Mouse (Mus musculus) left cerebral cortex, adult 8-10 months (tissue): ENCODE measurements at regions not wholly inside any gene's neighbourhood (a gene's known extent, or its start where the extent isn't known, plus 50 kb on each side); places are given as distances from the start of the nearest gene placed in this dataset.
"Not testable (repeated sequence)": the region's sequence is repeated elsewhere in the genome, so short reads cannot be mapped to it uniquely, and the experiment has no call there.

Experiments
- DNase-seq, 2 experiments: peaks; one replicate each; pipeline ENCODE4 v3.0.0; 2022; ENCODE audit warnings: low spot score in 2 of 2

GRCm38 (mm10) chr6:22523582-22524234 lies 167.7 kb upstream of the Fam3c start:
- DNase-seq, result no peak

- DNase-seq, result no peak
Observed at GRCm38 (mm10) chr6:22506871-22507270, 150.8 kb upstream of the Fam3c start.

- DNase-seq, result no peak
Observed at GRCm38 (mm10) chr6:22497306-22497705, 141.3 kb upstream of the Fam3c start.

GRCm38 (mm10) chr6:22496471-22496870 lies 140.4 kb upstream of the Fam3c start:
- no peak for DNase-seq

GRCm38 (mm10) chr6:22493632-22494260 lies 137.7 kb upstream of the Fam3c start:
- no peak for DNase-seq

- no peak for DNase-seq
Observed at GRCm38 (mm10) chr6:22492896-22493295, 136.9 kb upstream of the Fam3c start.

GRCm38 (mm10) chr6:22490762-22491161 lies 134.7 kb upstream of the Fam3c start:
- no peak for DNase-seq

GRCm38 (mm10) chr6:22487467-22487866 lies 131.4 kb upstream of the Fam3c start:
- no peak for DNase-seq

- no peak for DNase-seq
Observed at GRCm38 (mm10) chr6:22485828-22486518, 129.9 kb upstream of the Fam3c start.

- DNase-seq, result not testable (repeated sequence)
Observed at GRCm38 (mm10) chr6:22482257-22482656, 126.2 kb upstream of the Fam3c start.

GRCm38 (mm10) chr6:22474604-22475003 lies 118.6 kb upstream of the Fam3c start:
- DNase-seq, result no peak

- DNase-seq, result peak in 1 of 2 experiments; percentile 11
Observed at GRCm38 (mm10) chr6:22474011-22474410, 118.0 kb upstream of the Fam3c start.

GRCm38 (mm10) chr6:22472400-22472799 lies 116.4 kb upstream of the Fam3c start:
- DNase-seq, result not testable (repeated sequence)

GRCm38 (mm10) chr6:22467334-22467993 lies 111.4 kb upstream of the Fam3c start:
- DNase-seq, result no peak

- no peak for DNase-seq
Observed at GRCm38 (mm10) chr6:22465926-22466325, 109.9 kb upstream of the Fam3c start.

- no peak for DNase-seq
Observed at GRCm38 (mm10) chr6:22459440-22460016, 103.5 kb upstream of the Fam3c start.

- DNase-seq, result no peak
Observed at GRCm38 (mm10) chr6:22452203-22452602, 96.2 kb upstream of the Fam3c start.

- no peak for DNase-seq
Observed at GRCm38 (mm10) chr6:22450501-22450900, 94.5 kb upstream of the Fam3c start.

GRCm38 (mm10) chr6:22448906-22449305 lies 92.9 kb upstream of the Fam3c start:
- no peak for DNase-seq

GRCm38 (mm10) chr6:22447636-22448035 lies 91.6 kb upstream of the Fam3c start:
- DNase-seq, result no peak

- no peak for DNase-seq
Observed at GRCm38 (mm10) chr6:22446621-22447310, 90.7 kb upstream of the Fam3c start.
